Mouse (Mus musculus) spleen, adult 2 months (tissue): ENCODE measurements around the gene Gm10322. TPM values are rescaled to one million over a fixed set of nuclear protein-coding genes. Genes with fewer than 3 reads are reported as not detected.

Experiments used
- DNase-seq, 2 experiments: peaks; one replicate each; pipeline versions ENCODE4 v3.0.0 to v3.0.0-alpha.2; 2012 to 2021; ENCODE audit warnings: low spot score in 2 of 2, low read depth in 1 of 2
- H3K27ac ChIP-seq: fragments of 200-500 bp; 2 replicates; pipeline ENCODE4 v1.5.1; 2012; ENCODE audit warnings: low read length, inconsistent platforms; ENCODE audit not compliant: insufficient read depth
- H3K27me3 ChIP-seq: fragments of 200-500 bp; 2 replicates; pipeline ENCODE4 v1.6.1; 2012; ENCODE audit warnings: mild to moderate bottlenecking, moderate library complexity, low read length, inconsistent platforms; ENCODE audit not compliant: control insufficient read depth, insufficient read depth
- H3K36me3 ChIP-seq: fragments of 200-500 bp; 2 replicates; pipeline ENCODE4 v1.6.1; 2012; ENCODE audit warnings: mild to moderate bottlenecking, low read length, inconsistent platforms; ENCODE audit not compliant: control insufficient read depth, insufficient read depth
- H3K4me1 ChIP-seq: fragments of 200-500 bp; 2 replicates; pipeline ENCODE4 v1.6.1; 2011; ENCODE audit warnings: inconsistent platforms; ENCODE audit not compliant: control insufficient read depth, insufficient read depth, insufficient read length
- H3K4me3 ChIP-seq: fragments of 200-500 bp; 2 replicates; pipeline ENCODE4 v1.5.1; 2011; ENCODE audit warnings: mild to moderate bottlenecking, inconsistent platforms; ENCODE audit not compliant: insufficient read depth, insufficient read length; ENCODE audit errors: extremely low read depth
- CTCF ChIP-seq: fragments of 200-500 bp; IDR thresholded peaks from 2 replicates; pipeline ENCODE4 v1.5.1; 2011; ENCODE audit warnings: mild to moderate bottlenecking, inconsistent platforms; ENCODE audit not compliant: insufficient read depth, insufficient read length, insufficient replicate concordance; ENCODE audit errors: extremely low read depth
- POLR2A ChIP-seq: fragments of 200-500 bp; IDR thresholded peaks from 2 replicates; pipeline ENCODE4 v1.6.1; 2011; ENCODE audit warnings: low read depth, low read length, inconsistent platforms
- WGBS: fragments of 180-500 bp; shearing (Covaris S2); methylation state at CpG from one replicate; pipeline ENCODE4 v1.1.7; 2018; 5-methylcytosine and 5-hydroxymethylcytosine counted together
- polyA plus RNA-seq: library from polyadenylated mRNA; depleted of rRNA; stranded (reverse); fragments of >200 nt; gene quantifications from 2 replicates; pipeline ENCODE4 v1.2.3, GENCODE M21; 2012; rRNA removed

The Gm10322 gene
- polyA plus RNA-seq, result not detected in 2 replicates

GRCm38 (mm10) chr10:59615981-59616520, at the start of gene Gm10322:
TSS of gene Gm10322 (plus strand) at chr10:59616063.
- H3K27ac ChIP-seq, result no peak within 1 kb of the TSS; the same call in 1 of the 2 replicates
- no peaks in the 10 kb centered on the region for H3K36me3 ChIP-seq
- H3K4me1 ChIP-seq, result no peaks in the 10 kb centered on the region; the same call in 1 of the 2 replicates
- TF ChIP-seq CTCF (no peak), POLR2A (no peak)
- DNase-seq, result peak in 1 of 2 experiments; percentile 41
- H3K27me3 ChIP-seq, result 0 out of 2 replicates have a peak, but pooled peaks cover 2% of the 10 kb centered on the region
- under 1% methylated on average over 47 of the region's 51 CpGs for WGBS
- peak within 1 kb of the TSS; percentile 93 for H3K4me3 ChIP-seq

- no peak overlapping the region for H3K4me3 ChIP-seq
- H3K27ac ChIP-seq, result no peak overlapping the region
- no peak for DNase-seq
- H3K4me1 ChIP-seq, result peaks cover 12% of the 10 kb centered on the region; the same call in 1 of the 2 replicates
- TF ChIP-seq CTCF, result no peak
- TF ChIP-seq POLR2A, result no peak
- no peaks in the 10 kb centered on the region for H3K36me3 ChIP-seq
- H3K27me3 ChIP-seq, result no peaks in the 10 kb centered on the region
- WGBS, result 97% methylated on average over 13 of the region's 13 CpGs
Measured at GRCm38 (mm10) chr10:59566968-59567367, 48.9 kb upstream of the Gm10322 start.

GRCm38 (mm10) chr10:59568665-59569480, 47.0 kb upstream of the Gm10322 start:
- no peak for DNase-seq
- TF ChIP-seq POLR2A (no peak), CTCF (no peak)
- WGBS, result 82% methylated on average over 10 of the region's 10 CpGs
- Histone ChIP-seq H3K4me1 (peaks cover 12% of the 10 kb centered on the region; the same call in 1 of the 2 replicates), H3K27ac (no peak overlapping the region), H3K27me3 (no peaks in the 10 kb centered on the region; the same call in 1 of the 2 replicates), H3K4me3 (no peak overlapping the region), H3K36me3 (no peaks in the 10 kb centered on the region)

- Histone ChIP-seq H3K27me3 (no peaks in the 10 kb centered on the region; the same call in 1 of the 2 replicates), H3K4me1 (peaks cover 12% of the 10 kb centered on the region; the same call in 1 of the 2 replicates), H3K27ac (no peak overlapping the region), H3K36me3 (no peaks in the 10 kb centered on the region), H3K4me3 (no peak overlapping the region)
- 83% methylated on average over 1 of the region's 1 CpGs for WGBS
- DNase-seq, result no peak
- no peak for TF ChIP-seq POLR2A
- no peak for TF ChIP-seq CTCF
Measured at GRCm38 (mm10) chr10:59569481-59569869, 46.4 kb upstream of the Gm10322 start.

GRCm38 (mm10) chr10:59570360-59570759, 45.5 kb upstream of the Gm10322 start:
- Histone ChIP-seq H3K4me3 (no peak overlapping the region), H3K36me3 (no peaks in the 10 kb centered on the region), H3K4me1 (peaks cover 10% of the 10 kb centered on the region; the same call in 1 of the 2 replicates), H3K27ac (no peak overlapping the region), H3K27me3 (no peaks in the 10 kb centered on the region; the same call in 1 of the 2 replicates)
- TF ChIP-seq POLR2A, result no peak
- TF ChIP-seq CTCF, result no peak
- WGBS, result 62% methylated on average over 6 of the region's 6 CpGs
- no peak for DNase-seq

GRCm38 (mm10) chr10:59570780-59571179, 45.1 kb upstream of the Gm10322 start:
- peaks cover 10% of the 10 kb centered on the region; the same call in 1 of the 2 replicates for H3K4me1 ChIP-seq
- WGBS, result 47% methylated on average over 2 of the region's 2 CpGs
- H3K4me3 ChIP-seq, result no peak overlapping the region
- no peak for TF ChIP-seq CTCF
- no peaks in the 10 kb centered on the region; the same call in 1 of the 2 replicates for H3K27me3 ChIP-seq
- DNase-seq, result no peak
- H3K36me3 ChIP-seq, result no peaks in the 10 kb centered on the region
- 0 out of 2 replicates have a peak overlapping the region, but pooled peaks have one; percentile 12 for H3K27ac ChIP-seq
